Mouse (Mus musculus) myocyte (in vitro differentiated cells): ENCODE measurements around the gene Zfp936.

Experiments
- CEBPB ChIP-seq: IDR thresholded peaks from 2 replicates; pipeline ENCODE4 v1.6.1; 2011; ENCODE audit warnings: mild to moderate bottlenecking, moderate library complexity; ENCODE audit not compliant: poor library complexity, insufficient read depth, severe bottlenecking
- MAX ChIP-seq: IDR thresholded peaks from one replicate; pipeline ENCODE4 v1.6.1; 2011; ENCODE audit warnings: low read depth, mild to moderate bottlenecking, control low read depth
- POLR2A ChIP-seq: IDR thresholded peaks from one replicate; pipeline ENCODE4 v1.6.1; 2011; ENCODE audit warnings: low read depth, mild to moderate bottlenecking, control low read depth, moderate library complexity; ENCODE audit not compliant: insufficient read length
- TCF12 ChIP-seq: IDR thresholded peaks from one replicate; pipeline ENCODE4 v1.6.1; 2011; ENCODE audit warnings: mild to moderate bottlenecking, control low read depth; ENCODE audit not compliant: poor library complexity, insufficient read depth, severe bottlenecking
- USF1 ChIP-seq: IDR thresholded peaks from one replicate; pipeline ENCODE4 v1.6.1; 2011; ENCODE audit warnings: low read depth, mild to moderate bottlenecking, control low read depth, moderate library complexity

DNA sequence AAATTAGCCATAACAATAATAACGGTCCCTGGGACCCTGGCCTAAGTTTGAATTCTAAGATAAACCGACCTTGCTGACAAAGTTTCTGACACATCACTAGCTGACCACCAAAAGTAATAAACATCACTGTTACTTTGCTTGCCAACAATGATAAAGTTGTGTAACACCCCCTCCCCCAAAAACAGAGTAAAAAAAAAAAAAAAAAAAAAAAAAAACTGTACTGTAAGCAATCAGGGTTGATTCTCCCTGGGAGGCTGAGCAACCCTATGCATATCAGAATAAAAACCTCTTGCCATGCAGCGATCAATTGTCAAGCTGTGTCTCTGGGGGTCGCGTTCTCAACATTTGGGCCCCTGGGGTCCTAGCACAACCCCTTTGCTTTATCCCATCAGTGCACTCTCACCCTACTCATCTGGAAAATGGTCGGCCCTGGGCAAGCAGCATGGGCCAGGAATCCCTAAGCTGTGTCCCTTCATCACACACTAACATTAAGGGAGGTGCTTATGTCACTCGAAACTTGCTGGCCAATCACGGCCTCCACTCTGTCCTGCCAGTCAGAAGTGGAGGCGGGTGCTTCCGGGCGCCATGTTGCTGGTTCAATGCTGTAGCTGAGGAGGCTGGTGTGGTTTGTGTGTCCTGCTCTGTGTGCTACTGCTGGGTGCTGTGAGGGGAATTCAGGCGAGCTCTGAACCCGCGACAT, 63.1 kb downstream of the Zfp936 start:
- TF ChIP-seq TCF12 = no peak
- TF ChIP-seq POLR2A = no peak
- TF ChIP-seq USF1 = no peak
- TF ChIP-seq CEBPB = no peak
- TF ChIP-seq MAX = no peak
